Mouse (Mus musculus): ENCODE data around the gene Gprin1.

Gprin1 gene

DNA sequence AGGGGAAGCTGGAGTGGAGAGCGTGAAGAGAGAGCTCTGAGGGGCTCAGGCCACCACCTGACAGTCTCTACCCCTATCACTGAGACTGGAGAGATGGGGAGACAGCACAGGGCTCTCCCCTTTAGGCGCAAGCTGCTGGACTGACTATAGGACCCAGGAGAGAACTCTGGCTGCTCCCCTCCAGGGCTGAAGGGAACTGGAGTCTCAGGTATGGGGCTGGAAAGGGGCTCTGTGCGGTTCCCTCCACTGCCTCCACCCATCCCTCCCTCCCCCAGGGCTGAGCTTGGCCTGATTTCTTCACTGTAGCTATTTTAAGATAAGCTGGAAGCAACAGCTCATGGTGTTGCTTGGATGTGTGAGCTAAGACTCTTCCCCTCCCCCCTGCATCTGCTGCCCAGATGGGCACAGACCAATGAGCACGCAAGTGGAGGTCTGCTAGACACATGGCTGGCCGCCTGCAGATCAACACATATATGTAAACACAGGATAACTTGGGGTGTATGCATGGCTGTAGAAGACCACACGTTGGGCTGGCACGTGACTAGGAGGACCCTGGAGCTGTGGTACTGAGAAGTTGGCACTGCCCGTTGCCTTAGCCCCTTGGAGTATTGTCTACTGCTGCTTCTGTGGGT is 10.6 kb upstream of the Gprin1 start:
- DNase-seq (ENCODE audit: low spot score in 2 of 2), result no peak

DNA sequence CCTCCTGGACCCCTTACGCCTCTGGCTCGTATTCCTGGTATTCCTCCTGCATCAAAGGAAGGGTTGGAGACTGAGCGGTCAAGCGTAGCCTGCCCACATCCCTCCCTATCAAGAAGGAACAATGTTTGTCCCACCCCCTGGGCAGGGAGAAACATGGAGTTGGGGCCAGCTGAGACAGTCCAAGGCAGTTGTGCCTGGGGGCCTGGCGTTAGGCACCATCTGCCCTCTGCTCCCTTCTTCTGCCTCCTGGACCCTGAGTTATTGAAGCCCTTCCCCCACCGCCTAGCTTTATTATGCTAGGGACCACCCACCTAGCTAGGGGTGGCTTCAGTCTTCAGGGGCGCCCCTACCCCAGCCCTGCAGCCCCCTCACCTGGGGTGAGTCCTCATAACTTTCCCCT is 9.8 kb upstream of the Gprin1 start:
- no peak for DNase-seq (ENCODE audit: low spot score in 2 of 2)

DNA sequence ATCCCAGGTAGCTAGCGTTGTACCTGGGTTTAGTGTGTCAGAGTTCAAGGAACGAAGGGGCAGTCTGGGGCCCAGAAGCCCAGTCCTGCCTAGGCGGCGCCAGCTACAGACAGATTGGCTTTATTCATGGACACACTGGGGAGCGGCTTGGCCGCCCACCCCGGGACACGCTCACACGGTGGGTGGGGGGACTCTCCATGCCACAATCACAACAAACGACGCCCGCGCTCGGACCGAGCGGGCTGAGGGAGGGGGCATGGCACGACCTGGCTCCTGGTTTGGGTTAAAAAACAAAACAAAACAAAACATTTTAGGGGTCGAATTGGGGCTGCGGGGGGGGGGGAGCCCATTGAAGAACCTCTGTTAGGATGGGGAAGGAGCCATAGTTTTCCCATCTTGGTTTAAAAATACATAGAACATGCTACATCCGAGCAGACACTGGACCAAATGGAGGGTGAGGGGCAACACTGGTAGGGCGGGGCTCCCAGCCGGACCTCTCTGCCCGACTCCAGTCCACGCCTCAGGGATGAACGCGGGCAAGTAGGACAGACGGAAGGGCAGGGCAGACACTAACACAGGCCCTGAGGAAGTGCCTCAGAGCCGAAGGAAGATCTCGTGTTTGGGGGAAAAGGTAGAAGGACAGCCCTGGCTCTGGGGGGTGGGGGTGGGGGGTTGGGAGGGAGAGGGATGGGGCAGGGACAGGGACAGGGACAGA is 9.2 kb upstream of the Gprin1 start:
- DNase-seq (ENCODE audit: low spot score in 2 of 2), result no peak

DNA sequence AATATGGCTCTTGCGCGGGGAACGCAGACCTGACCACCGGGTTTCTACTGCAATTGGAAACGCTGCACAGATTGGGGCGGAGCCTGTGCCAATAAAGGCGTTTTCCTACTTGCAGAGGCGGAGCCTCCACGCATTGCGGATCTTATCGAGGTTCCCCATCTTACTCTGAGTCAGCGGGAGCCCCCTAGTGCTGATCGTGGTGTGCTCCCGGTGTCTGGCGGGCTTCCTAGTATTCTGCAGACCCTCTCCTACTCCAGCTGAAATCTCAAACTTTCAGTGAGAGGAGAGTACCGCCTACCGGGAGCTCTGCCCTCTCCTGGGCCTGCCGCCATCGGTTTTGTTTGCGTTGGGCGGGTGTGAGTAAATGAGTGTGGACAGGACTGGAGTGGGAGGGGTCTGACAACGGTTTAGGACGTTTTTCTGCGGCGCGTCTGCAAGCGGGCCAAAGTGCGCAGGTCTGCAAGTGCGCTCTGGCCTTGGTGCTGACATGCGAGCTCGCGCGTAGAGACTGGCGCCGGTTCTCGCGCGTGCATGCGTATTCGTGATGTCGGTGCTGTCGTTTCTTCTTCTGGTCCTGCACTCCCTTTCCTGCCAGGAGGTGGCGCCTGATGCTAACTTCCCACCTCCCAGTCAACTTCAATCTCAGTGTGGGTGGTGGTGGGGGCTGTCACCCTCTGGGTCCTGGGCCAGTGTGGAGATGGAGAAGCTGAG is 8.5 kb upstream of the Gprin1 start:
- peak; percentile 39 to 57 for DNase-seq (ENCODE audit: low spot score in 2 of 2)

DNA sequence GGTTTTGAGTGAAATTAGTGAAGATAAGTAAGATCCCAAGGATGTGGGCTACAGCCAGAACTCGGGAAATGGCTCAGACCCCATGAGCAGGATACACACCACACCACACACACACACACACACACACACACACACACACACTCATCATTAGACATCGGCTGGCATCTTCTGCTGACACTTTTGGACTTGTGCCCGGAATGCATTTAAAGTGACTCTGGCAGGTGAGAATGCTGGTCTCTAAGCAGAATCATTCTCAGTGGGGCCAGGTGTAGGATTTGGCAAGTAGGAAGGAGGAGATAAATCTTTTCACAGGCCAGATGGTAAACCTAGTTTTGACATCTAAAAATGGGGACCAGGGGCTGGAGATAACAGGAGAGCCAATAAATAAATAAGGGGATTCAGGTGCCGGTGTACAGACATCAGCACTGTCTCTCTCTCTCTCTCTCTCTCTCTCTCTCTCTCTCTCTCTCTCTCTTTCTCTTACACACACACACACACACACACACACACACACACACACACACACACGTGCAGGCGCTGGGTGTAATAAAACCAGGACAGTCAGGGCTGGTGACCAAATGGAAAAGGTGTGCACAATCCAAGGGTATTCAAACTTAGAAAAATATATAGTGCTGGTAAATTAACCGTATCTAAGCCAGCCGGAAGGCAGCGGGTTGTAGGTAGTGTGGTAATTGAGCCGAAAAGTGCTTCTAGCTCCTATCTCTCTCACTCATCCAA is 7.6 kb upstream of the Gprin1 start:
- no peak for DNase-seq (ENCODE audit: low spot score in 2 of 2)

DNA sequence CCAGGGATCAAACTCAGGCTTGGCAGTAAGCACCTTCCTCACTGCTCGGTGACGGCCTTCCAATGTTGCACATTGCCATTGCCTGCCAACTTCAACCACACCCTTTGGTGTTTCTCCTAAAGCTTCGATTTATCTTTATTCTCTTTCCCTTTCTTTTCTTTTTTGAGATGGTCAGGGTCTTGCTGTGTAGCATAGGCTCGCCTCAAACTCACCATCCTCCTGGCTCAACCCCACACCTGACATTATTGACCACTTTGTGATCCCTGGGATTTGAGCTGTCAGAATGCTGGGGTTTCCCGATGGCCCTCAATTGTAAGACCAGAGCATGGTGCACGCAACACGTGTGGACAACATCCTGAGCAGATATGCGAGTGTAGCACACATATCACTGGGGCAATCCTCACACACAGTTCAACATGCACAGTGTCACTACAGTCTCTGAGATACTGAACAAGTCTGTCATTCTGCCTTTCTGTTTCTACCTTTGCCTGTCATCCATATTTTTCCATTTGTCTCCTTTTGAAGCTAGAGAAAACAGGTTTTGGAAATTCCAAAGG is 6.6 kb upstream of the Gprin1 start:
- no peak for DNase-seq (ENCODE audit: low spot score in 2 of 2)

DNA sequence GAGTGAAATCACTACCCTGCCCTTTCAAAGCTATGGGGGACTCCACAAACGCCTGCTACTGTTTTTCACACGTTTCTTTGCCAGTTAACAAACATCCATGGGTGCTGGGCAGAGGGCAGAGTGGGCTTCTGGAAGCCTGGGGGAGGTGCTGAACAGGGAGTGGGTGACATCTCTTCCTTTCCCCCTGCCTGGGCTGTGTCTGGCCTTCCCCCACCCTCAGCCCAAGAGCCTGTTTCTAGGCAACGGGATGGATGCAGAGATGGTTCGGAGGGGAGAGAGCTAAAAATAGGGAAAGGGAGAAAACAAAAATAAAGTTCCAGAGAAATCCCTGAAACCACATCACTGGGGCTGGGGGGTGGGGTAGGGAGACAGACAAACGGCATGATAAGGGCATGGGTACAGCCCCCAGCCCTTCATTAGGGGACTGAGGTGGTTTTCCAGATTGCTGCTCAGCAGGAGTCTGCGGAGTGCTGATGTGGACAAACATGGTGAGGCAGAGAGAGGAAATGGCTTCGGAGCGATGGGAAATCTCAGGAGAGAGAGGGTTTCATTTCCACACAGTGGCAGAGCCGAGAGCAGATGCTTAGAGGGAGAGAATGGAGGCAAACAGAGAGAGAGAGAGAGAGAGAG is 5.6 kb upstream of the Gprin1 start:
- DNase-seq (ENCODE audit: low spot score in 2 of 2), result no peak

DNA sequence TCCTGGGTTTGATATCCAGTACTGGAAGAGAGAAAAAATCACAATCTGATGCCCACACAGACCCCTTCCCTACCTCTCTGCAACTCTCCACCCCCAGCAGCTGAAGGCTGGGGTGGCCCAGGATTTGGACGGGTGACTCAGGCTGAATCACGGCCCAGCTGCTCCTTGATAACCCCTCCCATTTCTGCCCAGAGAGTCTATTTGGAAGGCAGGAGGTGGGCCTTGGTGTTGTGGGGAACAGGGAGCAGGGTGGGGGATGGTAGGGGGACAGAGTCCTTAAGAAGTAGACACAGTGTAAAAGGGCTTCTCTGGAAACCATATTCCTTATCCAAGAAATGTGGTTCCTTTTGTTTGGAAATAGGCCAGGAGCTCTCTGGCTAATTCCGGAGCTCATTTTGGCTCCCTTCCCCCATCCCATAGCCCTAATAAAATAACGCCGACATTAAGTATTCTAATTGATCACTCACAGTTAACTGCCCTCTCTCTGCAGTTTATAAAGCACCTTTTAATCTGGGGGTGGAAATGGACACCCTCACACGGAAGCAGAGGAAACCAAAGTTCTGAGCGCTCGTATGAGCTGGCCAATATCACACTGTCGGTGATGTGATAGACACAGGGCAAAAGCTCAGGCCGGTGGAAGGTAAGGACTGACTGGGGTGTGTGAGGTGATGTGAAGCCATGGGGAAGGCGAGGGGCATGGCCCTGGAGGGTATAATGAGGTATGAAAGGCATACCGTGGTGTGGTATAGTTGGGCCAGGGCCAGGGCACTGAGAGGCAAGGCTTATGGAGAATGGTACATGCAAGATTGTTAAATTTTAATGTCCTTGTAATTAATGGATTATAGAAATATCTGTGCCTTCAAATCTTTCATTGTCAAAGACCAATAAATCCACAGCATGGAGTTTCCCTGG is 4.8 kb upstream of the Gprin1 start:
- DNase-seq (ENCODE audit: low spot score in 2 of 2), result no peak

DNA sequence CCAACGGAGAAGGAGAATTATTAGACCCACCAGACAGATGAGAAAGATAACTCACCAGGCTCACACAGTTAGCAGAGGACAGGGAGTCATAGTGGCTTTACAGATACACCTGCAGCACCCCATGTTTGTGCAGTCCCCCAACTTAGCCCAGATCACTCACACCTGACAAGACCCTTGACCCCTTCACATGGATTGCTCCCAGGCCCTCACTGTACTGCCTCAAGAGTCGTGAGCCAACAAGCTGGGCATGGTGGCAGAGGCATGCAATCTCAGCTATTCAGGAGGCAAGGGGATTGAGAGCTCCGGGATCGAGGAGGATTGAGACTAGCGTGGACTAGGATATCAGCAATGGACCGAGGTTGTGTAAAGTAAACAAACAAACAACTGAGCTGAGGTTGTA is 4.1 kb upstream of the Gprin1 start:
- DNase-seq (ENCODE audit: low spot score in 2 of 2), result no peak

DNA sequence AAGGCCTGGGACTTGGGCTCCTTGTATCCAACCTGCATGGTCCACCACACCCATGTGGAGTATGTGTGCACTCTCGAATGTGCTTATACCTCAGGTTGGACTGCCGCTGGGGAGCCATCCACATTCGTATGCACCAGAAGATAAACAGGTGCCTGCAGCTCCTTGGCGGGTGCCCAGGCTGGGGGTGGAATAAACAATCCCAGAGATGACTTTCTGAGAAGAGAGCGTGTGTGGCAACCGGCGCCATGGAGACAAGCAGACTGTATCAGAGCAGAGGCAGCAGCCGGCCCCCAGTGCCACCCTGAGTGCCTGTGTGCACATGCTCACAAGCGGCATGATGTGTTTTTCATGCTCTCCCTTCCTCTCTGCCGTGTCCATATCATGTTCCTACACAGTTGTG is 3.0 kb upstream of the Gprin1 start:
- no peak for DNase-seq (ENCODE audit: low spot score in 2 of 2)

DNA sequence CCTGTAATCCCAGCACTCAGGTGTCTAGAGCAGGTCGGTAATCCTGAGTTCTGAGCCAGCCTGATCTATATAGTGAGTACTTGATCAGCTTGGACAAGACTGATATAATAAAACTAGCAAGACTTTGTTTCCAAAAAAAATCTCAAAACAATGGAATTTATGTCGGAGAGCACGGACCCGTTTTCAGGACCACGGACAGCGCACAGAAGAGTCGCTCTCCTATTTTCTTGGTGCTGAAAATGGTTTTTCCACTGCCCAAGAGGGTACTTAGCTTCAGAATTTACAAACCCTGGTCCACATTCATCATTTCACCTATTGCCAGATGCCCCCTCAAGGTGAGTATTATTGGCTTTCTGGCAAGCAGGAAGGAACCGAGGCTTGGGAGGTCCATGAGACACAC is 1.0 kb upstream of the Gprin1 start:
- no peak for DNase-seq (ENCODE audit: low spot score in 2 of 2)

DNA sequence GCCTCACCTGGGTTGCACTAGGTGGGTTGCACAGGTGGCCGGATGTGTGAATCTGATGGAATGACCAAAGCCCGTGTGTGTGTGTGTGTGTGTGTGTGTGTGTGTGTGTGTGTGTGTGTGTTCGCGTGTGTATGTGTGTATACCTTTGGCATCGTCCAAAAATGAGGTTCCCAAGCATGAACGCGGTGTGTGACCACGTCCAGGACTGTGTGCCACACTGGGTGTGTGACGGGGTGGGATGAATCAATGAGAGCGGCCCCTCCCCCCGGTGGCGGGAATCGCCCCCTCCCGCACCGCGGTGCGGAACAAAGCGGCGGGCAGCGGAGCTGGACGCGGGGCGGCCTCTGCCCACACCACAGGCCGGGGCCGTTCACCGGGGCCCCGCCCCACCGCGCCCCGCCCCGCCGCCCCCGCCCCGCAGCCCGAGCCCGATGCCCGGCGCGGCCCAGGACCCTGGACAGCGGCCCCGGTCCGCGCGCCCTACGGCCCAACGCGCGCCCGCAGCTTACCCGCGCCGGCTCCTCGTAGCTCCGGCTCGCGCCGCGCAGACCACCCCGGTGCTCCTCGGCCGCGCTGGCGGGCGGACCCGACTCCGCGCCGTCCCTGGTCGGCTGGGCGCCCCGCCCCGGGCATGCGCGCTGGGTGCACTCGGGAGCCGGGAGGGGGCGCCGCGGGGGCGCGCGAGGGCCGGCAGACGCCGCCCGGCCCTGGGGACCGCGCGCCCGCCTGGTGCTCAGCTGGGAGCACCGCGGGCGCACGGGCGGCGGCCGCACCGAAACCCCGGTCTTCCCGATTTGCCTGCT is 412 bp downstream of the Gprin1 start:
- no peak for DNase-seq (ENCODE audit: low spot score in 2 of 2)

DNA sequence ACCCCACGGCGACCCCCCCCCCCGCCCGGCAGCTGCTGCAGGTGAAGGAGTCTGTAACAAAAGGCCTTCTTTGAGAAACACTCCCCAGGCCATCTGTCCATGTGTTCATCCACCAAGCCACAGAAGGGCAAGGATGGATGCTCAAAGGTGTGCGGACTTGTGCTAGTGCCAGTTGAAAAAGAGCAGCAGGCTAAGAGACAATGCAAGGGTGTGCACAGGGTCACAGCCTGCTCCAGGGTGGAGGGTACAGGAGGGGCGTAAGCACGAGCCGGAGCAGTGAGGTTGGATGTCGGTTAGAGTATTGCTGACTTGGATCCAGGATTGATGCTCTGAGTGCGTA is 983 bp downstream of the Gprin1 start:
- no peak for DNase-seq (ENCODE audit: low spot score in 2 of 2)

DNA sequence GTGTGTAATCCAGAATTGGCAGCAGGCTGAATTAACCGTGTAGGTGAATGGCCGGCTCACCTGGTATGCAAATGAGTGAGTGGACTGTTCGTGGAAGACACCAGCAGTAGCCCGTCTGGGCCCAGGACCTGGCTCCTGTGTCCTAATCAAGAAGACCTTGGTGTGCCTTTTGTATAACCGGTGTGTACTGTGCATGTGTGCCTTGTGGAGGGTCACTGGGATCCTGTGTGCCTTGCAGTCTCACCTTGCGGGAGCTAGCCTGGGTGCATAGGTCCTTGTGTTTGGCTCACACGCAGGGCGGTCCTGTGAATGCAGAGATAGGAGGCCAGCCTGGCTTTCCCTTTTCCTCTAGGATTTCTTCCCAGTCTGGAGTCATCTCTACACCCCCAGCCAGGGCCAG is 1.5 kb downstream of the Gprin1 start:
- no peak for DNase-seq (ENCODE audit: low spot score in 2 of 2)

DNA sequence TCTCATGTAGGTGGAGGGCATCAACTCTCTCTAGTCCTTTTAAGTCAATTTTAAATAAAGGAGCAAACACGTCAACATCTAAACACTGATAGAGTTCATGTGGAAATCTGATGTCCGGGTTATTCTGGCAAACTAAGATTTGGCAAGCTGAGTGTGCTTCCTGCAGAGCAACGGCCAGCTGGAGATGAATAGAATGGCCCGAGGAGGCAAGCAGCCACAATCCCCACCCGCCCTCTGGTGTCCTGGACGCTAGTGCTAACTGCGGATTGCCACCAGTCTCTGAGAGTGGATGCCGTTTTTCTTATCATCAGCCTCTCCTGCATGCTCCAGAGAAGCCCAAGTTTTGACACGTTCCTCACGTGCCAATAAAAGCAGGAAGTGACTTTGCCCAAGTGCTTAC is 2.8 kb downstream of the Gprin1 start:
- DNase-seq (ENCODE audit: low spot score in 2 of 2), result no peak

DNA sequence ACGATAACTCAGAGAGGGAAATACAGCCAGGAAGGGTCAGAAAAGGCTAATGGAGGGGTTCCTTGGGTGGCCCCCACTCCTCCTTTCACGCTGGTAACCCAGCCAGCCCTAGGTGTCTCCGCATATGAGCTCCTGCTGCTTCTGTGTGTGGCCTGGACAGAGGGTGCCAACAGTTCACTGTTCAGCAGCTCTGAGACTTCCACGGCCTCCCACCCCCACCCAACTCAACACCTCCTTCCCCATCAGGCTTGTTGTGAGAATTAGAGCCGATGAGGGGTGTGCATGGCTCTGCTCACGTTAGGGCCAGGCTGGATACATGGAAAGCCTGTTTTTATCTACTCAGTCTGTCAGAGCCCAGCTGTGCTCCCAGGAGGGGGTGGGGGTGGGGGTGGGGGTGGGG is 3.6 kb downstream of the Gprin1 start:
- no peak for DNase-seq (ENCODE audit: low spot score in 2 of 2)

DNA sequence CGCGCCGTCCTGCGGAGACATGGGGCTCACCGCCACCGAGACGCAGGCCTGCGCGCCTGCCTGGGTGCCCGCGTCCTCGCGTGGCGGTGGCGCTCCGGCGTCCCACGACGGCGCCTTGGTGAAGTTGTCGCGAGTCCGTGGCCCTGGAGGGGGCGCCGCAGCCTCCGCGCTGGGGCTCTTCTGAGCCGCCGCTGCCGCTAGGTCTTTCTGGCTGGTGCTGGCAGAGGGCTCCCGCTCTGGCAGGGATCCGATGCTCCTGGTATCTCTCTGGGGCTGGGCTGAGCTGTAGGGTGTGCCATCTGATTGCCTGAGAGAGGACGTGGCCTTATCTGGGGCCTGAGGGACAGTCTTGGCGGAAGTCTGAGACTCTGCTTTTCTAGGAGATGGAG is 11.5 kb downstream of the Gprin1 start:
- no peak for DNase-seq (ENCODE audit: low spot score in 2 of 2)

DNA sequence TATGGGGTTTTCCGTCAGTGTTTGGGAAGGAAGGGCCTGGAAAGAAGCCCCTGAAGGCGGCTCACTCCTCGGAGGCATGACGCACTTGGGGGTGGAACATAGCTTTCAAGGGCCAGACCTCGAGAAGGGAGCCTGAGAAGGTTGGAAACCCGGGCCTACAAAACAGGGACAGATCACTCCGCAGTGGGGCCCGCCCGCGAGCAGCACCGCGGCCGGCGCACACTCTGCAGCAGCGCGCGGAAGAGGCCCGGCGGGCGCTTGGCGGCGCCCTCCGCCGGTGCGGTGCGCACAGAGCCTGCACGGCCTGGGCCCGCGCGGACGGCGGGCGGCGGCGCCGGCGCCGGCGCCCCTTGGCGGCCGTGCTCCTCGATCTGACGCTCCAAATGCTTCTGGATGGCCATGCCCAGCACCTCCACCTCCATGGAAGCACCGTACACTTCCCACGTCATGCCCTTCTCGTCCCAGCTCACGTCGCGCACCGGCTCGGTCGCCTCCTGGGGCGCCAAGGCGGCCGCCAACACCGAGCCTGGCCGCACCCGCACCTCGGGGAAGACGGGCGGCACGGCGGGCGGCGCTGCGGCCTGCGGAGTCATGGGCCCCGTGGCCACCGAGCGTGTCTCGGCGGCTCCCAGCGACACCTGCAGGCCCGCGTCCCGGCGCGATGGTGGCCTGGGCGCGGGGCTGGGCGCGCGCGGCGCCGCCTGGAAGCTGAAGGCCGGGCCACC is 12.0 kb downstream of the Gprin1 start:
- no peak for DNase-seq (ENCODE audit: low spot score in 2 of 2)

DNA sequence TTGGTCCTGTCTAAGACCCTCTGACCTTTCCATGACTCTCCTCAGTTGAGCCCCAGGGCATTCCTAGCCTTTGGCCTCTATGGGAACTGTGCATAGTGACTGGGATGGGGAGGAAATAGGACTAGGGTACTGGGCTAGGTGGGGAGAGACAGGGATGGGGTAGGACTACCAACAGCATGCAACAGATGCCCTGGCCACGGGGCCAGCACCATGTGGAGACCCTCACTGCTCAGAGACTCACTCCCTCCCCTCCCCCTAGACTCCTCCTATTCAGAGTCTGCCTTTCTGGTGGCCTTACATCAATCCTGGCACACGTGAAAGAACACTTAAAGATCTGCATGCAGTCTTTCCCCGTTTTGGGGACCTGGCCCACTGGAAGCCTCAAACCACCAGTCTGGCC is 12.7 kb downstream of the Gprin1 start:
- DNase-seq (ENCODE audit: low spot score in 2 of 2), result no peak

Data from natural killer cell, adult 2 months (primary cell).